Mouse (Mus musculus): ENCODE measurements around the gene Plekha5. TPM values are rescaled to one million over a fixed set of nuclear protein-coding genes. Genes with fewer than 3 reads are reported as not detected.
A peak's percentile ranks its signal among the peaks of the same experiment; 100 is the strongest.

Gene Plekha5
- polyA plus RNA-seq, 1 experiment, result not detected

- Histone ChIP-seq H3K4me3 (ENCODE audit: insufficient read depth, low read depth, low read length) (no peak overlapping the region), H3K4me1 (ENCODE audit: control insufficient read depth, insufficient read depth, low read length) (peaks cover 5% of the 10 kb centered on the region; the same call in 1 of the 2 replicates), H3K27ac (ENCODE audit: insufficient read depth, low read depth, low read length) (no peak overlapping the region)
- TF ChIP-seq POLR2A (IDR thresholded peaks at IDR 0.05; ENCODE audit: insufficient read depth, low read depth, low read length), result no peak
- no peak for TF ChIP-seq CTCF (IDR thresholded peaks at IDR 0.05; ENCODE audit: insufficient read depth, low read depth, low read length)
- 69% methylated on average over 9 of the region's 9 CpGs for WGBS
These were observed 137.5 kb downstream of the Plekha5 start for GRCm38 (mm10) chr6:140561151-140561916.

DNA sequence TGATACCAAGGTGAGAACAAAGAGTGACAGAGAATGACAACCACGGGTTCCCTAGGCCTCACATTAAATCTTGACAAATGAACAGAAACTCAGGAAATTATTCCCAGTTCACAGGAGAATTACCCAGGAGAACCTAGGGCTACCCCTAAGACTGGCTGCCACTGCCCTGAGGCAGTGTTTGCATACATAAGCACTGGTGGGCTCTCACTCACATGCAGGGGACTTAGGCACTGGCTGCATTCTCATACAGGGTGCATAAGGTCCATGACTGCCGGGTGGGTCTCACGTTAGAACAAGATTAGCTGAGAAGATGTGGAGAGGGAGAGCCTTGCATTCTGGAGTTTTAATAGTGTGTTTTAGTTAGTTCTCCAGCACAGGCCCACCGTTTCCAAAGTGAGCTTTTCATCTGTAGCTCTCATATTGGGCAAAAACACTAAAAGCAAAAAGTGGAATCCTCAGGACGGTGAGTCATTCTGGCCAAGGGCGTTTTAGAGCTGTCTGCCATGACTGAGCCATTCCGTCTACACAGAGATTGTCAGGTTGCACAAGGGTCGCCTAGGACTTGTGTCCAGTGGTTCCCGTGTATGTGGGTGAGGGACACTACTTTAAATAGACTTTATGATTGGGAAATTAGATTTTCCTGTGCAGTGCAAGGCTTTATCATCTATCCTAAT is 138.2 kb downstream of the Plekha5 start:
- WGBS, result 80% methylated on average over 9 of the region's 9 CpGs
- TF ChIP-seq POLR2A (IDR thresholded peaks at IDR 0.05; ENCODE audit: insufficient read depth, low read depth, low read length) (no peak), CTCF (IDR thresholded peaks at IDR 0.05; ENCODE audit: insufficient read depth, low read depth, low read length) (no peak)
- Histone ChIP-seq H3K27ac (ENCODE audit: insufficient read depth, low read depth, low read length) (no peak overlapping the region), H3K4me3 (ENCODE audit: insufficient read depth, low read depth, low read length) (no peak overlapping the region), H3K4me1 (ENCODE audit: control insufficient read depth, insufficient read depth, low read length) (peaks cover 5% of the 10 kb centered on the region; the same call in 1 of the 2 replicates)

DNA sequence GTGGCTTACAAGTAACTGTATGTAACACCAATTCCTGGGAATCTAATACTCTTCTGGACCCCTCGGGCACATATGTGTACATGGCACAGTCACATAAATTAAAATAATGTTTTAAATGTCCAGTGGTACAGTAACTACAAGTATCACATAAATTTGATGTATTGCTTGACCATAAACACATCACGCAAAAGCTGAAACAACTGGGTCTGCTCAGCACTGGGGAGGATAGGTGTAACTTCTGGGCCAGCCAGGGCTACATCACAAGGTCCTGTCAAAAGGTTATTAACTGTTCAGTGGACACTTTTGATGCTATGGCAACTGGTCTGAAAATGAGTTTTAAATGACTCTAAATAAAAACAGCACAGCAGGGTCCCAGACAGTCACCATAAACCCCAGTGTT is 143.3 kb downstream of the Plekha5 start:
- WGBS, result 89% methylated on average over 2 of the region's 2 CpGs
- H3K27ac ChIP-seq (ENCODE audit: insufficient read depth, low read depth, low read length), result no peak overlapping the region

GRCm38 (mm10) chr6:140567897-140568296 is 144.0 kb downstream of the Plekha5 start:
- no peak overlapping the region for H3K27ac ChIP-seq (ENCODE audit: insufficient read depth, low read depth, low read length)
- WGBS, result 54% methylated on average over 2 of the region's 2 CpGs
- no peaks in the 10 kb centered on the region; the same call in none of the 2 replicates for H3K4me1 ChIP-seq (ENCODE audit: control insufficient read depth, insufficient read depth, low read length)
- H3K4me3 ChIP-seq (ENCODE audit: insufficient read depth, low read depth, low read length), result no peak overlapping the region
- no peak for TF ChIP-seq CTCF (IDR thresholded peaks at IDR 0.05; ENCODE audit: insufficient read depth, low read depth, low read length)
- TF ChIP-seq POLR2A (IDR thresholded peaks at IDR 0.05; ENCODE audit: insufficient read depth, low read depth, low read length), result no peak

More for the DNA sequence above, 143.3 kb downstream of the Plekha5 start:
- no peak overlapping the region for H3K4me3 ChIP-seq (ENCODE audit: insufficient read depth, low read depth, low read length)
- TF ChIP-seq CTCF (IDR thresholded peaks at IDR 0.05; ENCODE audit: insufficient read depth, low read depth, low read length) (no peak), POLR2A (IDR thresholded peaks at IDR 0.05; ENCODE audit: insufficient read depth, low read depth, low read length) (no peak)
- H3K4me1 ChIP-seq (ENCODE audit: control insufficient read depth, insufficient read depth, low read length), result no peaks in the 10 kb centered on the region; the same call in none of the 2 replicates

GRCm38 (mm10) chr6:140570152-140570551 is 146.3 kb downstream of the Plekha5 start:
- TF ChIP-seq POLR2A (IDR thresholded peaks at IDR 0.05; ENCODE audit: insufficient read depth, low read depth, low read length), result no peak
- no peak for TF ChIP-seq CTCF (IDR thresholded peaks at IDR 0.05; ENCODE audit: insufficient read depth, low read depth, low read length)
- Histone ChIP-seq H3K27ac (ENCODE audit: insufficient read depth, low read depth, low read length) (no peak overlapping the region), H3K4me3 (ENCODE audit: insufficient read depth, low read depth, low read length) (no peak overlapping the region), H3K4me1 (ENCODE audit: control insufficient read depth, insufficient read depth, low read length) (no peaks in the 10 kb centered on the region; the same call in 1 of the 2 replicates)
- WGBS, result 57% methylated on average over 11 of the region's 11 CpGs

- H3K27ac ChIP-seq (ENCODE audit: insufficient read depth, low read depth, low read length), result no peak overlapping the region
- peaks cover 8% of the 10 kb centered on the region; the same call in 1 of the 2 replicates for H3K4me1 ChIP-seq (ENCODE audit: control insufficient read depth, insufficient read depth, low read length)
- TF ChIP-seq CTCF (IDR thresholded peaks at IDR 0.05; ENCODE audit: insufficient read depth, low read depth, low read length) (no peak), POLR2A (IDR thresholded peaks at IDR 0.05; ENCODE audit: insufficient read depth, low read depth, low read length) (no peak)
- WGBS, result 92% methylated on average over 3 of the region's 3 CpGs
- H3K4me3 ChIP-seq (ENCODE audit: insufficient read depth, low read depth, low read length), result no peak overlapping the region
These were observed 151.1 kb downstream of the Plekha5 start for GRCm38 (mm10) chr6:140574943-140575342.

DNA sequence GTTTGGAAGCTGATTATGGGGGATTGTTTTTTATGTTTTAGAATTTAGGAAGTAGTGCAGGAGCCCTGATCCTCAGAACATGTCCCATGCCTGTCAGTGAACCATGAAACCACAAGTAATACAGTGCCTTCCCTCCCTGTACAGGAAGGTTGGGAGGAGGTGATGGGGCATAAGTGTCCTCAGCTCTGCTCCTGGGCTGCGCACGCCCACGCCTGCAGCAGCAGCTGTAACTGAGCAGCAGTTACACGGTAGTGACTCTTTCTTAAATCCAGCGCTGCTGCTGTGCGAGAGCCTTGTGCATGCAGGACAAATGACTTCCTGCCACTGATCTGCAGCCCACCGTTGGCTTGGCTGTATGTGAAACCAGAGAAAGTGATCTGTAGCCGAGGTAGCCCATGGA is 152.3 kb downstream of the Plekha5 start:
- Histone ChIP-seq H3K4me3 (ENCODE audit: insufficient read depth, low read depth, low read length) (no peak overlapping the region), H3K4me1 (ENCODE audit: control insufficient read depth, insufficient read depth, low read length) (peaks cover 8% of the 10 kb centered on the region; the same call in 1 of the 2 replicates), H3K27ac (ENCODE audit: insufficient read depth, low read depth, low read length) (peak overlapping the region; percentile 10; the same call in 1 of the 2 replicates)
- WGBS, result 48% methylated on average over 8 of the region's 8 CpGs
- no peak for TF ChIP-seq POLR2A (IDR thresholded peaks at IDR 0.05; ENCODE audit: insufficient read depth, low read depth, low read length)
- TF ChIP-seq CTCF (IDR thresholded peaks at IDR 0.05; ENCODE audit: insufficient read depth, low read depth, low read length), result no peak

GRCm38 (mm10) chr6:140576961-140577821 is 153.3 kb downstream of the Plekha5 start:
- TF ChIP-seq POLR2A (IDR thresholded peaks at IDR 0.05; ENCODE audit: insufficient read depth, low read depth, low read length) (no peak), CTCF (IDR thresholded peaks at IDR 0.05; ENCODE audit: insufficient read depth, low read depth, low read length) (no peak)
- no peak overlapping the region for H3K27ac ChIP-seq (ENCODE audit: insufficient read depth, low read depth, low read length)
- WGBS, result 64% methylated on average over 18 of the region's 18 CpGs
- H3K4me3 ChIP-seq (ENCODE audit: insufficient read depth, low read depth, low read length), result no peak overlapping the region
- H3K4me1 ChIP-seq (ENCODE audit: control insufficient read depth, insufficient read depth, low read length), result peaks cover 8% of the 10 kb centered on the region; the same call in 1 of the 2 replicates

All from olfactory bulb, adult 2 months (tissue).